In the genomic region with DNA sequence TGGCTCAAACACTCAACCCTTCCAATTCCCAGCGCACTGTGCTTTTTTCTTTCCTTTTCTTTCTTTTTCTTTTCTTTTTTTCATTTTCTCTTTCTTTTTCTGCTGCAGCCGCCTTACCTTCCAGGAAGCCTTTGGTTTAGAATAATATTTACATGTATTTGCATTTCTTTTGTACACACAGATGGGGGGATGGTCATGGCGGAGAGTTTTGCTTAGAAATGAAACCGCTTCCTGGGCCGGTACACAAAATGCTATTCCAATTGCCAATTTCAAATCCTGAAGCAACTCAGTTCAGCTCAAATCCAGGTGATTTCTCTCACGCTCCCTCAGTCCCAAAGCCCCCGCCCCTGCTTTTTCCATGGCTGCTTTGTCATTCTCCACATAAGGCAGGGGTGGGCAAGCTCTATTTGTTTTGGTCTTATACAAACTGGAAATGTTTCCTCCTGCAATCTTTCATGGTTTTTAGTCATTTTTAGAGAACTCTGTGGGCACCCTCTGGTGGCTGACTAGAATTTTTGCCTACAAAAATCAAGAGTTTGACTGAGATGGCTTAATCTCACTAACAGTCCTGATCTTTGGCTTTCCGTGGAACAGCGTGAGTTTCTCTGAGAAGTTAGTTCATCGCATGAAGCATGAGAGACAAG, we compare ENCODE assay signal across 8 mouse cellular contexts.
A peak's percentile ranks its signal among the peaks of the same experiment; 100 is the strongest.
DNase-seq lines count a peak whose midpoint lies in the region; ATAC-seq and TF ChIP-seq lines count a peak whose summit lies in the region.

No protein-coding gene starts in this region.

- no peak for ATAC-seq in Patski
- ATAC-seq in frontal cortex, adult (ENCODE audit: low TSS enrichment) = peak; percentile 64
- no peak for ATAC-seq in midbrain, embryonic 15.5 days (replicated peaks)
- ATAC-seq in megakaryocyte-erythroid progenitor cell, adult 5-6 weeks (replicated peaks; ENCODE audit: low FRiP score, low TSS enrichment, poor library complexity, severe bottlenecking) = no peak

- peak; percentile 9 to 25 for DNase-seq in heart, postnatal 14 days
- no peak for DNase-seq in heart, embryonic 10.5 days (ENCODE audit: low spot score)
- DNase-seq in Patski (ENCODE audit: low read depth, low spot score) = no peak
- DNase-seq in kidney, postnatal 4 days = peak; percentile 35 to 56
- peak; percentile 15 for DNase-seq in yolk sac, embryonic 10.5 days (ENCODE audit: low spot score)

- no peaks in the 10 kb centered on the region for H3K36me3 ChIP-seq in heart, embryonic 10.5 days
- no peaks in the 10 kb centered on the region for H3K36me3 ChIP-seq in midbrain, embryonic 15.5 days (replicated peaks)

- peak overlapping the region; percentile 26 for H3K4me2 ChIP-seq in midbrain, embryonic 15.5 days

- no peaks in the 10 kb centered on the region for H3K27me3 ChIP-seq in heart, embryonic 10.5 days (ENCODE audit: insufficient read depth, poor library complexity, severe bottlenecking)
- no peaks in the 10 kb centered on the region for H3K27me3 ChIP-seq in Patski
- no peaks in the 10 kb centered on the region for H3K27me3 ChIP-seq in midbrain, embryonic 15.5 days (replicated peaks)

- in situ Hi-C loops in Patski (cut with MboI; ENCODE audit: low pct_unique_long_range_greater_than_20kb) = loop anchor here (5.0 to 25.0 kb wide), 4 partner anchors 134 to 1441 kb away; no protein-coding TSS in a partner anchor

- no peaks in the 10 kb centered on the region for H3K9me3 ChIP-seq in heart, embryonic 10.5 days
- H3K9me3 ChIP-seq in midbrain, embryonic 15.5 days = no peaks in the 10 kb centered on the region

- peak; percentile 68 for TF ChIP-seq CTCF in Patski (IDR thresholded peaks at IDR 0.05)

- peaks cover 15% of the 10 kb centered on the region; the same call in 1 of the 2 replicates for H3K4me1 ChIP-seq in heart, embryonic 10.5 days
- H3K4me1 ChIP-seq in midbrain, embryonic 15.5 days = peaks cover 9% of the 10 kb centered on the region

- no peak overlapping the region for H3K9ac ChIP-seq in midbrain, embryonic 15.5 days

- H3K4me3 ChIP-seq in heart, embryonic 10.5 days = no peak overlapping the region
- H3K4me3 ChIP-seq in midbrain, embryonic 15.5 days = no peak overlapping the region

- H3K27ac ChIP-seq in heart, embryonic 10.5 days = no peak overlapping the region
- peak overlapping the region; percentile 35 for H3K27ac ChIP-seq in midbrain, embryonic 15.5 days

- 79% methylated on average over 10 of the region's 10 CpGs for WGBS in heart, embryonic 10.5 days
- 50% methylated on average over 10 of the region's 10 CpGs for WGBS in midbrain, embryonic 15.5 days

- CTCF ChIA-PET in Patski (lab: Charles Lee) = interaction anchor here (1.0 to 1.5 kb wide), 4 partner anchors 11 to 253 kb away, joined by 3 to 4 read pairs (median 4); no protein-coding TSS in a partner anchor

- intact Hi-C loops in heart, postnatal 14 days (cut with DNase I) = loop anchor here (2.0 to 5.0 kb wide), 2 partner anchors 146 to 254 kb away; no protein-coding TSS in a partner anchor

- POLR2A ChIA-PET in Patski (lab: Charles Lee) = interaction anchor here (0.5 kb wide), 1 partner anchor 183 kb away, joined by 3 read pairs; no protein-coding TSS in a partner anchor

Comparison
In these comparisons a context has a peak if more than half of its experiments do, and no peak if none do; other contexts are left out.
1. DNase-seq: peak in heart, postnatal 14 days (2 of 2), kidney, postnatal 4 days (2 of 2) and yolk sac, embryonic 10.5 days (single experiment); none in heart, embryonic 10.5 days (single experiment) and Patski (single experiment).